Mouse (Mus musculus): Measurements from ENCODE around the gene Dvl1. TPM values are rescaled to one million over a fixed set of nuclear protein-coding genes. Genes with fewer than 3 reads are reported as not detected.

Gene Dvl1
- polyA plus RNA-seq (2015; fragmentation: Nextera tagmentation; extraction: Ambion mirVana): 1.8 and 2.4 TPM in 2 replicates

GRCm38 (mm10) chr4:155846871-155847578 is at the start of gene Dvl1:
Dvl1 (plus strand) TSS chr4:155847402.
- Histone ChIP-seq H3K4me3 (replicated peaks) (peak within 1 kb of the TSS; percentile 92), H3K9me3 (replicated peaks) (no peaks in the 10 kb centered on the region), H3K4me2 (peak within 1 kb of the TSS; percentile 100), H3K9ac (peak within 1 kb of the TSS; percentile 95), H3K27ac (peak within 1 kb of the TSS; percentile 75), H3K36me3 (no peaks in the 10 kb centered on the region), H3K27me3 (peaks cover 16% of the 10 kb centered on the region), H3K4me1 (replicated peaks) (peaks cover 46% of the 10 kb centered on the region)
- 5% methylated on average over 62 of the region's 65 CpGs for WGBS (ENCODE audit: insufficient replicate concordance)
- ATAC-seq (ENCODE audit: low read depth) (peak; percentile 92), DNase-seq (peak; percentile 86)

DNA sequence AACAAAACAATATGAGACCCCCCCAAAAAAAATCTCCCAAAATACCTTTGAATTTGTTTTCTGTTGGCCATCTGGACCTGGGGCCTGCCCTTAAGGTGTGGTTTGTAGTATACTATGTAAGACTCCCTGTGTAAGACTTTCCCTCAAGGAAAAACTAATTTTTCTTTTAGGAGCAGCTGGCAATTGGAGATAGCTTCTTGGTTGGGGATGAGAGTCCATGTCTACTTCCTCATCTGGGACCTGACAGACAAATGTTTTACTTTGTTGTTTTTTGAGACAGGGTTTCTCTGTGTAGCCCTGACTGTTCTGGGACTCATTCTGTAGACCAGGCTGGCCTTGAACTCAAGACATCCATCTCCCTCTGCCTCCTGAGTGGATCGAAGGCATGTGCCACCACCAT is 45.1 kb upstream of the Dvl1 start:
- peaks cover 23% of the 10 kb centered on the region for H3K36me3 ChIP-seq
- H3K9me3 ChIP-seq (replicated peaks): no peaks in the 10 kb centered on the region
- no peak overlapping the region for H3K27ac ChIP-seq
- no peak overlapping the region for H3K9ac ChIP-seq
- no peak for DNase-seq
- H3K4me2 ChIP-seq: peak overlapping the region; percentile 90
- H3K27me3 ChIP-seq: peaks cover 8% of the 10 kb centered on the region
- peaks cover 35% of the 10 kb centered on the region for H3K4me1 ChIP-seq (replicated peaks)
- ATAC-seq (ENCODE audit: low read depth): no peak
- no peak overlapping the region for H3K4me3 ChIP-seq (replicated peaks)
- 94% methylated on average over 1 of the region's 1 CpGs for WGBS (ENCODE audit: insufficient replicate concordance)

DNA sequence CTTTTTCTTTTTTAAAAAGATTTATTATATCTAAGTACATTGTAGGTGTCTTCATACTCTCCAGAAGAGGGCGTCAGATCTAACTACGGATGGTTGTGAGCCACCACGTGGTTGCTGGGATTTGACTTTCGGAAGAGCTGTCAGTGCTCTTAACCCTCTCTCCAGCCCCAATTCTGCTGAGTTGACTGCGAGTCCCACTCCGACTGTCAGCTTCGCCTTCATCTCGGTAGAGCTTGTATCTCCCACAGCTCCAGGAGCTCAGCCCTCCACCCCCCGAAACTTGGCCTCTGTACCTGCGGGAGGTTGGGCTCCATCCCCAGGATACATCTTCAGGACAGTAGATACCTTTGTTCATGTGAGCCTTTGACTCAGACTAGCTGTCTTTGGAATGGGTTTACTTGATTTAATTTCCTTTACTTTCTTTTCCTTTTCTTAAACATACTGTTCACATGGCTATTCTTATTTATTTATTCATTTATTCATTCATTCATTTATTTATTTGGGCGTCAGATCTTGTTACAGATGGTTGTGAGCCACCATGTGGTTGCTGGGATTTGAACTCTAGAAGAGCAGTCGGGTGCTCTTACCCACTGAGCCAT is 44.4 kb upstream of the Dvl1 start, which contains the start of gene Mrpl20:
Mrpl20 (plus strand) TSS at position 138 of the 599 bp plus-strand sequence.
- peak; percentile 64 for ATAC-seq (ENCODE audit: low read depth)
- Histone ChIP-seq H3K36me3 (peaks cover 31% of the 10 kb centered on the region), H3K4me3 (replicated peaks) (peak within 1 kb of the TSS; percentile 72), H3K27ac (peak within 1 kb of the TSS; percentile 75), H3K27me3 (peaks cover 8% of the 10 kb centered on the region), H3K4me1 (replicated peaks) (peaks cover 35% of the 10 kb centered on the region), H3K9me3 (replicated peaks) (no peaks in the 10 kb centered on the region), H3K4me2 (peak within 1 kb of the TSS; percentile 90), H3K9ac (peak within 1 kb of the TSS; percentile 83)
- 4% methylated on average over 12 of the region's 12 CpGs for WGBS (ENCODE audit: insufficient replicate concordance)
- peak; percentile 43 for DNase-seq

DNA sequence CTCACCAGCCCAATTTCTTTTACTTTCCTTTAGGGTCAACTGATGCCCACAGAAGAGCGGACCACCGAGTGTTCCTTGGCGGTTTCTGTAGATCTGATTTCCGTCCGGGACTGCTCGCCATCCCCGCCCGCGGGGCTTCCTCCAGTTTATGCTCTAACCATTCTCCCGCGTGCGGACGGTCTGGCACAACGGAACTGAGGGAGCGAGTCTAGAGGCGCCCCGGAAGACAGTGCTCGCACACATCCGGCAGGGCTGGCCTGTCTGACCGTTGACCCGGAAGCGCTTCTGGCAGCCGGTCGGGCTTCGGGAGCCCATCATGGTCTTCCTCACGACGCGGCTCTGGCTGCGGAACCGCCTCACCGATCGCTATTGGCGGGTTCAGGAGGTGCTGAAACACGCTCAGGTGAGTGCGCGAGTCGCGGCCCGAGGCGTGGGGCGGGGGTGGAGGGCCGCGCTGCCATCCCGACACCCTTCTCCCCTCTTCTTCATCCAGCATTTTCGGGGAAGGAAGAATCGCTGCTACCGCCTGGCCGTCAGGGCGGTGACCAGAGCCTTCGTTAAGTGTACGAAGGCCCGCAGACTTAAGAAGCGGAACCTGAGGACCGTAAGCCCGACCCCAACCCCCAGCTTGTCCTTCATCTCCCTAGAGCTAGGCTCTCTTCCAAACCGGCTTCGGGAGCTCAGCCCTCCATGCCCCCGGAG is 43.7 kb upstream of the Dvl1 start:
- H3K9me3 ChIP-seq (replicated peaks): no peaks in the 10 kb centered on the region
- peak; percentile 98 for ATAC-seq (ENCODE audit: low read depth)
- under 1% methylated on average over 58 of the region's 58 CpGs for WGBS (ENCODE audit: insufficient replicate concordance)
- peak overlapping the region; percentile 83 for H3K9ac ChIP-seq
- H3K36me3 ChIP-seq: peaks cover 37% of the 10 kb centered on the region
- H3K4me2 ChIP-seq: peak overlapping the region; percentile 90
- peaks cover 2% of the 10 kb centered on the region for H3K27me3 ChIP-seq
- H3K27ac ChIP-seq: peak overlapping the region; percentile 75
- peak; percentile 92 for DNase-seq
- peak overlapping the region; percentile 72 for H3K4me3 ChIP-seq (replicated peaks)
- H3K4me1 ChIP-seq (replicated peaks): peaks cover 35% of the 10 kb centered on the region

DNA sequence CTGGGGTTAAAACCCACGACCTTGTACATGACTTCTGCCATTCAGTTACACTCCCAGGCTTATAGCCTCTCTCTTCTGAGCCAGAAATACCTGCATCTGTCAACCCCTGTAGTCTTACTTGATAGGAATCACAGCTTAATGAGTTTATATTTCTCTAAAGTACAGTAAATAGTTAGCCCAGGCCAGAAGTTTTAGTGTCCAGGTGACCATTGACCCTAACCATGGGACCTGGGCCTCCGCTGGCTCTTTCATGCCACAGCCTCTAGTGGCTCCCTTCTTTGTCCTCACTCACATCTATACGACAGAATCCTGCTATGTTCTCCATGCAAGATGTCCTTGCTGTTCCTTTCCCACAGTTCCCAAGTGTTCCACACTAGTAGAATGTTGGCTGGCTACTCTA is 39.4 kb upstream of the Dvl1 start:
- WGBS (ENCODE audit: insufficient replicate concordance): 78% methylated on average over 3 of the region's 3 CpGs

GRCm38 (mm10) chr4:155811929-155812664 is 35.1 kb upstream of the Dvl1 start, which contains the start of gene Ccnl2:
Ccnl2 (plus strand) TSS chr4:155812489.
- H3K9me3 ChIP-seq (replicated peaks): no peaks in the 10 kb centered on the region
- H3K9ac ChIP-seq: peak within 1 kb of the TSS; percentile 99
- peaks cover 76% of the 10 kb centered on the region for H3K36me3 ChIP-seq
- WGBS (ENCODE audit: insufficient replicate concordance): 1% methylated on average over 60 of the region's 60 CpGs
- peak within 1 kb of the TSS; percentile 90 for H3K27ac ChIP-seq
- H3K4me3 ChIP-seq (replicated peaks): peak within 1 kb of the TSS; percentile 99
- H3K4me2 ChIP-seq: peak within 1 kb of the TSS; percentile 82
- no peaks in the 10 kb centered on the region for H3K27me3 ChIP-seq
- DNase-seq (peak; percentile 91), ATAC-seq (ENCODE audit: low read depth) (peak; percentile 99)
- peaks cover 36% of the 10 kb centered on the region for H3K4me1 ChIP-seq (replicated peaks)

More for the DNA sequence above, 39.4 kb upstream of the Dvl1 start:
- H3K9ac ChIP-seq: no peak overlapping the region
- peaks cover 64% of the 10 kb centered on the region for H3K36me3 ChIP-seq
- H3K27me3 ChIP-seq: no peaks in the 10 kb centered on the region
- no peak overlapping the region for H3K4me3 ChIP-seq (replicated peaks)
- no peak for ATAC-seq (ENCODE audit: low read depth)
- H3K27ac ChIP-seq: no peak overlapping the region
- no peaks in the 10 kb centered on the region for H3K9me3 ChIP-seq (replicated peaks)
- DNase-seq: no peak
- peaks cover 38% of the 10 kb centered on the region for H3K4me1 ChIP-seq (replicated peaks)
- no peak overlapping the region for H3K4me2 ChIP-seq

DNA sequence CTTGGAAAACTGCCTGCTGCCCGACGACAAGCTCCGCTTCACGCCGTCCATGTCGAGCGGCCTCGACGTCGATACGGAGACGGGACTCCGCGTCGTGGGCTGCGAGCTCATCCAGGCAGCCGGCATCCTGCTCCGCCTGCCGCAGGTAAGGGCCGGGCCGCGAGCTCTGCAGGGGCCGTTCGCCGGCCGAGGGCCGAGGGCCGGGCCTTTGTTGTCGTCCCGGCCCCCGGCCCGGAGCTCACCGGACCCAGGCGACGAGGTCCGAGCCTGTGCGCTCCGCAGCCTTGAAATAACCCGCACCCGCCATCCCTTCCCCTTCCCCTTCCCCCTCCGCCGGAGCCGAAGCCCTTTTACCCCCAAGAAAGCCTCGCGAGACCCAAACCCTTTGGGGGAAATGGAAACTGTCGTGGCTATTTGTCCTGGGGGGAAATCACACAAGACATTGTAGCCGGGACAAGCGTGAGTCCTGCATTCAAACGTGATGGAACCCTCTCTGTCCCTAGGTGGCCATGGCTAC is 34.5 kb upstream of the Dvl1 start:
- DNase-seq (no peak), ATAC-seq (ENCODE audit: low read depth) (peak; percentile 52)
- Histone ChIP-seq H3K27ac (peak overlapping the region; percentile 90), H3K4me2 (peak overlapping the region; percentile 82), H3K27me3 (no peaks in the 10 kb centered on the region), H3K9me3 (replicated peaks) (no peaks in the 10 kb centered on the region), H3K36me3 (peaks cover 76% of the 10 kb centered on the region), H3K4me3 (replicated peaks) (peak overlapping the region; percentile 99), H3K9ac (peak overlapping the region; percentile 99), H3K4me1 (replicated peaks) (peaks cover 36% of the 10 kb centered on the region)
- under 1% methylated on average over 49 of the region's 49 CpGs for WGBS (ENCODE audit: insufficient replicate concordance)

DNA sequence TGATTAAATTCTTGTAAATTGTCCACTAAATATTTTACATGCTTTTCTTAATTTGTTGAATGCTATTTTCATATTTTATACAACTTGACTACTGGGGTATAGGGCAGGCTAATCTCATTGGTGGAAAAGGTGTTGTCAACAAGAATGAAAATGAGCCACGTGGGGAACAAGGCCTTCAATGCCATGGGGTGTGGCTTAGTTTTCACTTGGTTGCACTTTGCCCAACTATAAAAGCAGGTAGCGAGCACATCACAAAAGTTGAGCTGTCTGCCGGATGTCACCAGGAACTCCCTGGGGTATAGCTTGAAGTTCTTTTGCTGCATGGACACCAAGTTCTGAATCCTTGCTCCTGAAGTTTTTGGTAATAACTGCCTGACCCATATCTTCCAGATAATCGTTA is 29.7 kb upstream of the Dvl1 start:
- Histone ChIP-seq H3K27ac (no peak overlapping the region), H3K4me2 (no peak overlapping the region), H3K9me3 (replicated peaks) (no peaks in the 10 kb centered on the region), H3K9ac (no peak overlapping the region), H3K36me3 (peaks cover 88% of the 10 kb centered on the region), H3K4me1 (replicated peaks) (peaks cover 24% of the 10 kb centered on the region), H3K4me3 (replicated peaks) (no peak overlapping the region), H3K27me3 (no peaks in the 10 kb centered on the region)
- WGBS (ENCODE audit: insufficient replicate concordance): 79% methylated on average over 4 of the region's 4 CpGs
- DNase-seq (no peak), ATAC-seq (ENCODE audit: low read depth) (no peak)

- H3K36me3 ChIP-seq: peaks cover 96% of the 10 kb centered on the region
- no peak overlapping the region for H3K27ac ChIP-seq
- H3K9me3 ChIP-seq (replicated peaks): no peaks in the 10 kb centered on the region
- H3K4me1 ChIP-seq (replicated peaks): no peaks in the 10 kb centered on the region
- ATAC-seq (ENCODE audit: low read depth) (no peak), DNase-seq (peak; percentile 20)
- H3K4me3 ChIP-seq (replicated peaks): no peak overlapping the region
- H3K9ac ChIP-seq: no peak overlapping the region
- 77% methylated on average over 7 of the region's 7 CpGs for WGBS (ENCODE audit: insufficient replicate concordance)
- no peak overlapping the region for H3K4me2 ChIP-seq
- H3K27me3 ChIP-seq: no peaks in the 10 kb centered on the region
Observed at GRCm38 (mm10) chr4:155821025-155821424, 26.2 kb upstream of the Dvl1 start.

GRCm38 (mm10) chr4:155823443-155823842 is 23.8 kb upstream of the Dvl1 start:
- peaks cover 95% of the 10 kb centered on the region for H3K36me3 ChIP-seq
- H3K4me3 ChIP-seq (replicated peaks): no peak overlapping the region
- no peak overlapping the region for H3K27ac ChIP-seq
- H3K9me3 ChIP-seq (replicated peaks): no peaks in the 10 kb centered on the region
- H3K27me3 ChIP-seq: no peaks in the 10 kb centered on the region
- H3K4me1 ChIP-seq (replicated peaks): no peaks in the 10 kb centered on the region
- no peak overlapping the region for H3K9ac ChIP-seq
- no peak for DNase-seq
- 94% methylated on average over 16 of the region's 16 CpGs for WGBS (ENCODE audit: insufficient replicate concordance)
- no peak overlapping the region for H3K4me2 ChIP-seq
- no peak for ATAC-seq (ENCODE audit: low read depth)

All from liver, embryonic 13.5 days (tissue).